Mouse (Mus musculus) T-helper 1 cell (primary cell): ENCODE measurements around the gene Phf10.
"Not testable (repeated sequence)": the region's sequence is repeated elsewhere in the genome, so short reads cannot be mapped to it uniquely, and the experiment has no call there.

Experiments
- in situ Hi-C: fragments of 300-600 bp; cut with MboI, MseI; formaldehyde crosslinking; loops from one replicate; pipeline ENCODE4 v1.15.1; 2025; ENCODE audit warnings: high pct_unique_total_duplicates

Gene Phf10

DNA sequence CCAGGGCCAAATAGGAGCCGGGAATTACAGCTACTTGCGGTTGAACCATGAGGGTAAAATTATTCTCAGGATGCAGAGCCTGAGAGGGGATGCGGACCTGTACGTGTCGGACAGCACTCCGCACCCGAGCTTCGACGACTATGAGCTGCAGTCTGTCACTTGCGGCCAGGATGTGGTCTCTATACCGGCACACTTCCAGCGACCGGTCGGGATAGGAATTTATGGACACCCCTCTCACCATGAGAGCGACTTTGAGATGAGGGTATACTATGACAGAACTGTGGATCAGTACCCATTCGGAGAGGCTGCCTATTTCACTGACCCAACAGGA is 17.4 kb downstream of the Phf10 start:
- in situ Hi-C loops: no loop called here

DNA sequence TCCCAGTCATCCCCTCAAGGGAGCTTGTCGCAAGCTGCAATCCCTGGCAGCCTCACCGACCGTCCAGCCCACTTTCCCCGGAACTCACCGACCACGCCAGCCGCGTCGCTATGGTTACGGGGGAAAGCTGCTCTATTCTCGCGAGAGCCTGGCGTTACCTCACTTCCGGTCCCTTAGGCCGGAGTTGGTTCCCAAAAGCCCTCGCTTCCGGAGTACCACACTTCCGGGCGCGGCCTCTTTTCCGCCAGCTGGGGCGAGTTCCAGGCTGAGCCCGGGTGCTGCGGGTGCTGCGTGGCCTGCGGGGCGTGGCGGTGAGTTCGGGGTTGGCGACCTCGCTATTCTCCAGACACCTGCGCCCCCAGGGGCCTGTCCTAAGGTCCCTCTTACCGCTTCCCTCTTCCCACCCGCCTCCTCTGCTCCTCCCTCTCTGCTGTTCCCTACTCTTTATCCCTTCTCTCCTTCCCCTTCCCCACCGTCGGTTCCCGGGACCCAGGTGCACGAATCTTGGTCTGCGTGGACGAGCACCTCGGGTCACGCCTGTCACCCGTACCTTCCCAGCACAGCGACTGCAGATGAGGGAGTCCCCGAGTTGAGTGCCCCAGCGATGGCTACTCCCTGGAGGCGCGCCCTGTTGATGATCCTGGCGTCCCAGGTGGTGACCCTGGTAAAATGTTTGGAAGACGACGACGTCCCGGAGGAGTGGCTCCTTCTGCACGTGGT is 17.9 kb downstream of the Phf10 start, which contains the start of the genes Wdr27 and 1600012H06Rik:
TSS of gene Wdr27 (minus strand) at position 150 of the 720 bp plus-strand sequence.
TSS of gene 1600012H06Rik (plus strand) at position 176 of the 720 bp plus-strand sequence.
- in situ Hi-C loops: no loop called here

DNA sequence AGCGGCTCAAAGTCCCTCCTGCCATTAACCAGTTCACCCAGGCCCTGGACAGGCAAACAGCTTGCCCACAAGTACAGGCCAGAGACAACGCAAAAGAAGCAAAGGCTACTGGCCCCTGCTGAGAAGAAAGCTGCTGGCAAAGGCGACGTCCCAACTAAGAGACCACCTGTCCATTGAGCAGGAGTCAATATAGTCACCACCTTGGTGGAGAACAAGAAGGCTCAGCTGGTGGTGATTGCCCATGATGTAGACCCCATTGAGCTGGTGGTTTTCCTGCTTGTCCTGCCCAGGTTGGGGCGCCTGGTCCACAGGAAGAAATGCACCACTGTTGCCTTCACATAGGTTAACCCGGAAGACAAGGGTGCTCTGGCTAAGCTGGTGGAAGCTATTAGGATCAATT is 18.9 kb downstream of the Phf10 start:
- in situ Hi-C loops: not testable (repeated sequence)

DNA sequence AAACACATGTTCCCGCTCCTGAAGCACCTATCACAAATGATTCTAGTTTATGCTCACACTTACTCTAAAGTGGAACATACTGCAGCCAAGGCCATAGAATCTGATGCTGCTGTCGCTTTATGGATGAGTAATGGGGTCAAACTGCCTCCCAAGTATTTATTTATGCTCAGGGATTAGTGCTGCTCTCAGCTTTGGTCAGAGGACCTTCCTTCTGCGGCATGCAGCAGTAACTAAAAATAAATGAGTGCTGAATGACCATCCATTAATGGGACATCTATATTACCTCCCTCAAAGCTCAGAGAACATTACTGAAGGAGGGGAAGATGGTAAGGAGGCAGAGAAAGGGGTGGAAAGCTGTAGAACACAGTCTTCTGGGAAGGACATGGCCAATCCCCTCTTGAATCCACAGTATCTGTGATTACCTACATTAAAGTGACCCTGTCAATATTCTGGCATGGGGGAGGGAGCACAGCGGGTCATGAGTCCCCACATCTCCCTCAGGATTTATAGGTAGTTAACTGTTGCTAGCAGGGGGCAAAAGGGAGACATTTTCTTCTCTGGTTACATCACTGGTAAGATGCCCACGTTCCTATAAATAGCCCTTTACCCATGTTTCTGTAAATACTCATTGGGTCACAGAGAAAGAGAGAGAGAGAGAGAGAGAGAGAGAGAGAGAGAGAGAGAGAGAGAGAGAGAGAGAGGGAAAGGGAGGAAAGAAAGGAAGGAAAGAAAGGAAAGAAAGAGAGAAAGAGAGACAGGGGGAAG is 25.1 kb downstream of the Phf10 start:
- in situ Hi-C loops: no loop called here

DNA sequence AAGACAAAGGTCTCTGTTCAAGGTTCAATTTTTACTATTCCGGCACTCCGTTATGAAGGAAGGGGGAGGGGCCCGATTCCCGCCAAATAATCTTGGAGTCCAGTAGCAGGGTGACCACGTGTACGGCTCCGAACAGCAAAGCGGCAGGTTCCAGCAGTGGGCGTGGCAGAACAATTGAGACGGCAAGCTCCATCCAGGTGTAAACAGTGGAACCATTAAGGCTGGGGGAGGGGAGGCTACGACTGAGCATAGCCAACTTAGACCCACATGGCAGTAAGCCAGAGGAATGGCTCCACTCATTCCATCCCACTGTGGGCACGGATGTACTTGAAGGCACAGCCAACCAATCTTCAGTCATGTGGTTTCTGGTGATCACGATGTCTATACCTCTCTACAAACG is 25.8 kb downstream of the Phf10 start:
- in situ Hi-C loops: not testable (repeated sequence)

DNA sequence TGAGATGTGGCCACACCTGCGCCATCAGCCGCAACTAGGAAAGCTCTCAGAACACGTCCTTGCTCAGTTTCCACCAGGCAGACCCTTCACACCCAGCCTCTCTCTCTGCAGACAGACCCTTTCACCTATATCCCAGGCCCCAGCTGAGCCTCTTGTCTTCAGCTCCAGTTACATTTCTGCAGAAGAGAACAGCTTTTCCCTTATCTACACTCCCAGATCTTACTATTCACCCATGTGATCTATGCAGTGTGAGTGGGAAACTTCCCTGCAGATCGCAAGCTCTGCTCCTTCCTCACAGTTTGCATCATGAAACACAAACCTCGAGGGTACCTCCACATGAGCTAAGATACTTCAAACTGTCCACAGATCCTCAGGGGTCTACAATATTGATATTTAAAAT is 29.6 kb downstream of the Phf10 start:
- in situ Hi-C loops: no loop called here

DNA sequence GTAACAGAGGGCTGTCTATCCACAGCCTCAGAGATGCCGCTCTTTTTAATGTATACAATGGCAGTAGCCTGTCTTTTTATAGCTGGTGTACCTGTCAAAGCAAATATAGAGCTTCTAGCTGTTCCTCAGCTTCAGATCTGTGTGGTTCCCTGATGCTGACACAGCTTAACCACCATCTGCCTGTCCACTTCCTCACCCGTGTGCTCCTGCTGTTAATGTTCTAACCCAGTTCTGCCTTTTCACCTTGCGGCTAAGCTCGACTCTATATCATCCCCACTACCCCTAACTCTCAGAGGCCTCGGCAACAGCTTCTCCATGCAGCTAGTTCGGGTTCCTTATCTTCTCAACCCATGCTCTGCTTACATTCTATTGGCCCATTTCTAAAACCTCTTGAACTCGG is 30.4 kb downstream of the Phf10 start:
- in situ Hi-C loops: no loop called here

DNA sequence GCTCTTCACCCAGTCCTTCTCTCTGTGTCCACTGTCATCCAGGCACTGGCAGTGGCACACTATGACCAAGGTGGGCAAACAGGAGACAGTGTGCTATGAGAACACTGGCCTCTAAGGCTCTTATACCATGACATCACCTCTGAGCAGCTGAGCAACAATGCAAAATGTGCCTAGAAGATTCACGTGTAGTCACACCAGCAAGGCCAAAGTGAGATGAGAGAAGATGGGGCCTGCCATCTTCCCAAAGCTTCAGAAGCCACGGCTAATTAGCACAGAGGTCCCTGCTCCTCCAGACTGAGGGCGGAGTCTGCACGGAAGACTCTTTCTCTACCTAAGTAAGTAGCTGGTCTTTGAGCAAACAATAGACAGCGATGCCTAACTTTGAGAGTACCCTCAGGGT is 32.4 kb downstream of the Phf10 start:
- in situ Hi-C loops: no loop called here

DNA sequence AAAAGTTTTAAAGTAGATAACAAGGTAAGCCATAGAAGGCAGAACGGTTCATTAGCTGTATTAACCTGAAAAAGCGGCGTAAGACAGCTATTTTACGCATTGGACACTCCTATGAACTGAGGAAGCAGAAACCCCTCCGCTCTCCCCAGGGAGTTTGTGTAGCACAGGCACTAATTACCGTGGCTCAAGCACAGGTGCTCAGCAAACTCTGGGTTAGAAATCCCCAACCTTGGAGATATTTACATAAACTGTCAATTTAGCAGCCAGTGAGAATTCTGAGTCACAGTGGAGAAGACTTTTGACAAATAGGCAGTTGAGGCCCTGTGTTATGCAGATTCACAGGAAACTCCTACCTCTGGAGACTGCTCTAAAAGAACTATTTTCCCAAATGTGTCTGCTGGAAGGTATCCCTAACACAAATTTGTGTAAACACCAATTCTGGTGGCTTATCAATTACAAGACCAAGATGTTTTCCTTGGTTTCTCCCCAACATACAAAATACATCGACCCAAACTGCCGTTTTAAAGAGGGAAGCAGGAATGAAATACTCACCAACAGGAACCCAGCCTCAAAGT is 33.3 kb downstream of the Phf10 start:
- in situ Hi-C loops: no loop called here

DNA sequence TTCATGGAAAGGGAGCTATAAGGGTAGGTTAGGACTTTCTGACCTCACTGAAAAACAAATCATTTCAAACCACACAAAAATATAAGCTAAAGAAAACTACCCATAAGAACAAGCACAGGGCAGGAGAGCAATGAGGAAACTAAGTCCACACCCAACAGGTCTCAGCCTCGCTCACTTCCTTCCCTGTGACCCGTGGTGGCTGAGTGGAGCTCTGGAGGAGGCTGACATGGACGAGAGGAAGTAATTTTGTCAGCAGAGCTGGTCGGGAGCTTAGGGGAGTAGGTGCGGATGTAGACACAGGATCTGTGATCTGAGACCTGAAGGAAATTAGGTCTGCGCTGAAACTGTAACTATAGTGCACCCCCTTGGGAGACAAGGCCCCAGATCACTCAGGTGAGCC is 39.5 kb downstream of the Phf10 start:
- in situ Hi-C loops: no loop called here

DNA sequence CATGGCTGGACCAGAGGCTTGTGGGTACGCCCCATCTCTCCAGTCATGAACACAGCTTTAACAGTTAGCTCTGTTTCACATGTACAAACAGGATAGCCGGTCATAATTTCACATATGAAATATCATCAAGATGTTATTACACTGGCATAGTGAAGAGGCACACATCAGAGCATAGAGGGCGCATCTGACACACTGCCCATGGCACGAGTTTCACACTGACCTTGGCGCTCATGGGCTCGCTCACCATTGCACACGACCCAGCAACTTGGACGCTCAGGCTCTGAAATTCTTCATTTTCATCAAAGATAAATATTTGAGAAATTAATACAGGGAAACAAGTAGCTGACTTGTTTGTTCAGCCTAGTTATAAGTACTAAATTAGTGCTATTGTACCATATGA is 43.2 kb downstream of the Phf10 start:
- in situ Hi-C loops: no loop called here

DNA sequence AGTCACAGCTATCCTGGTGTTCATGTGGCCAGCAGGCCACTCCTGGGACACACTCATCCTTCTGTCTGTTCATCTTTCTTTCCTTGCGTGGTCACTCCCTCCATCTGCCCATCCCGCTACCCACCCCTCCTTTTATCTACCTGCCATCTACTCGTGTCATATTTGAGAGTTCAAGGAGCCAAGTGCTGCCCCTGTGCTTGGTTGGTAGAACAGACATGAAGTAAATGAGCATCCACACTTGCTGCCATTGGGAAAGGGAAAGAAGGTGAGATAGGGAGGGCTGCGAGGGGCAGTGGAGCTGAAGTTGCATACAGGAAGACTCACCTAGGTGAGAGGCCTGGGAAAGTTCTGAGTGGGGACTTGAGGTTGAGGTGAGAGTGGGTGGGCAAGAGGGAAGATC is 46.7 kb downstream of the Phf10 start:
- in situ Hi-C loops: no loop called here

DNA sequence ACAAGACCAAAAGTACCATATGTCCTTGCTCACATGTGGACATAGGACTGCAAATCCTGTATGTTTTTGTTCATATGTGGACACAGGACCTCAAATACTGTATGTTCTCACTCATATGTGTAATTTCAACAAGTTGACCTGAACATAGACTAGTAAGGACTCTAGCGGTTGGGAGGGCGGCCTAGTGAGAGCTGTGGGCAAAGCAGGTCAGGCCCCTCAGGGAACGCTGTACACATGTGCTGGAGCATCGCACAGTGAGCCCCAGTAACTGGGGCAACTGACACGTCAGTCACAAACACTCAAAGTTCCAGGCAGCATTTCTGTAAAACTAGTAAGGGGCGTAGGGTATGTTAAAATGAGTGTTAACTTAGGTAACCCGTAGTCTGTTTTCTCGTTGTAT is 48.1 kb downstream of the Phf10 start:
- in situ Hi-C loops: no loop called here

DNA sequence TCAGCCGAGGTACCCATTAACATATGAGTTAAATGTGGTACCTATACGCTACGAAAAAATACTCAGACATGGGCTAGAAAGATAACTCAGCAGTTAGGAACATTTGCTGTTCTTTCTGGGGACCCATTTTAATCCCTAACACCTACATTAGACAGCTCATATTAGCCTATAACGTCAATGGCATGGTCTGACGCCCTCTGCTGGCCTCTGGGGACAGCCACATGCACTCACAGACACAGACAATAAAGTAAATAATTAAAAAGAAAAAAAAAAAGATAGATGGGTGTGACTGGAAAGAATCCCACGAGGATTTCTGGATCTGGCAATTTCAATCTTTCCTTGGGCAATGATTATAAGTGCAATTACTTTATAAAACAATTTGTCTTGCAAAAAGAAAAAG is 48.7 kb downstream of the Phf10 start:
- in situ Hi-C loops: no loop called here

DNA sequence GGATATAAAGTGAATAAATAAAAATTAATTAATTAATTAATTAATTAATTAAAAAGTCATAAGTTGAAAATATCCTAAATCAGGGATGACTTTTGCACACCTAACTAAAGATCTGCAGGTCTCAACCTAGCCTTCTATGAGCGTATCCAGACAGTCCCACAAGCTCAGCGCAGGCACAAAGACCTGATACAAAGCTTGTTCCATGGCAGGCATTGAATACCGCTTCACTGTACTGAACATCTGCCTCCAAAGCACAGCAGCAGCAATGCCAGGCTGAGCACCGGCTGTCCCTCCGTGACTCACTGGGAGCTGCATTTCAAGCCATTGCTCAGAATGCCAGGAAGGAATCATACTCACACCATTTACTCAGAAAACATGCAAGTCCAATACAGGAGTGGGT is 50.3 kb downstream of the Phf10 start:
- in situ Hi-C loops: no loop called here

DNA sequence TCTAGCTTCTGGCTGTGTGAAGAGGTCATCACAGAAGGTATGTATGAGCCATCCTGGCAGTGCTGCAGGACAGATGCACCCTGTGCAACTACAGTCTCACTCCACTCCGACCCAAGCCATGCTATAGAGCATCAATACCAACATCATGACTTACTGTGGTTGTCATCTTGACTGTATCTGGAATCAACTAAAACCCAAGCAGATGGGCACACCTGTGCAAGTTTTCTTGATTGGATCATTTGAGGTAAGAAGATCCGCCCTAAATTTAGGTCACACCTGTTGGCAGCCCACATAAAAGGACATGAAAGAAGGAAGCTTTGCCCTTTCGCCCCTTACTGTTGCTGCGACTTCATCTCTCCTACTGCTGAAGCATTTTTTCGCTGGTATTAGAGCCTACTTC is 51.7 kb downstream of the Phf10 start:
- in situ Hi-C loops: no loop called here

DNA sequence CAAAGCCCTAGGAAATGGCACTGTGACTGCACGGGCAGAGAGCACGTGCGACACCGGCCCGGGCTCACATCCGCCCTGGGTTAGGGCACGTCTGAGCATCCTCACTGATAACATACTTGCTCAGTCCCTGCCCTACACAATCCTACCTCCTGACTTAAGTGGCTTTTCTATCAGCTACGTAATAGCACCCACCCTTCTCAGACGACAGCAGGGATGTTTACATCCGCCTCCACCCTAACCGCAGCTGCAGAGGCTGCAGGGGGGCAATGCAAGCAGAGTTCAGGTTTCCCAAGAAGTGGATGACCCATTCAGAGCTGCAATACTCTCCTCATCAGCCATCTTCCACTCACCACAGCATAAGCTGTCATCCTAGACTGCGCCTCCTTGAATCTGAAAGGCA is 53.9 kb downstream of the Phf10 start:
- in situ Hi-C loops: no loop called here

DNA sequence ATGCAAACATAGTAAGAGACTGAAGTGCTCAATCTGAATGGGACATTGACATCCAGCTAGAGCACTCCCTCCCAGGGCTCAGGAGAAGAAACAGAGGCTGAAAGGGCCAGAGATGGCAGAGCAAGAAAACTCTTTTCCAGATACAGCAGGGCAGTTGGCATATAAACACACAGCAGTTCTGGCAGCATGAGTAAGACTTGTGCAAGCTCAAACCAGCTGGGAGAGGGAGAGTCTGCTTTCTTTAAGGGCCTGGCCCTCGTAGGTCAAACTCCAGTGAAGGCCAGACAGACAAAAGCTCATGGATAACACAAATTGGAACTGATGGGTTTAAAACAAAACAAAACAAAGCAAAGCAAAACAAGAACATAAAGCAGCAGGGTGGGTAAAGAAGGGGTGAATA is 54.5 kb downstream of the Phf10 start:
- in situ Hi-C loops: no loop called here

DNA sequence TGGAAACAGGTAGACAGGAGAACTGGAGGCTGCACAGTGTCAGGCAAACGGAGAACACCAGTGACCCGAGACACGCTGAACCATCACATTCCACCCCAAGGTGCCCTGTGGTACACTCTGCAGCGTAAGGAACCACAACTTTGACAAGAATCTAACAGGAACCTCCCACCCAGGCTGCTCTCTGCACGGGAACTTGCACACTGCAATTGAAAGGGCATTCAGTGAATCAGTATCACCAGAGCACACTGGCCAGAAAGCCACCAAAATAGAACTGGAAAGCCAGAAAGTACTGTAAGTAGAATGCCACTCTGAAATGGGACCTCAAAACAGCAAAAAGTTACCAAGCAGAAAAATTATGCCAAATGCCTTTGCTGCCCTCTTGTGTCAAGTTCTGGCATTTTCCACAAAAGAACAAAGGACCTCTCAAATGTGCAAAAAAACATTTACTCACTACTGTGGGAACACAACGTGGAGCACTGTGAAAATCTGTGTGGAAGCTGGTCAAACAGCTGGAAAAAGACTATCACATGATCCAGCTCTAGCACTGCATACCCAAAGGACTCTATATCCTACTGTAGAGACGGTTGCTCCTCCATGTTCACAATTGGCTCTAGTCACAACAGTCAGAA is 56.3 kb downstream of the Phf10 start:
- in situ Hi-C loops: loop anchor here (5.0 kb wide), 2 partner anchors 372 to 622 kb away; no protein-coding TSS in a partner anchor

DNA sequence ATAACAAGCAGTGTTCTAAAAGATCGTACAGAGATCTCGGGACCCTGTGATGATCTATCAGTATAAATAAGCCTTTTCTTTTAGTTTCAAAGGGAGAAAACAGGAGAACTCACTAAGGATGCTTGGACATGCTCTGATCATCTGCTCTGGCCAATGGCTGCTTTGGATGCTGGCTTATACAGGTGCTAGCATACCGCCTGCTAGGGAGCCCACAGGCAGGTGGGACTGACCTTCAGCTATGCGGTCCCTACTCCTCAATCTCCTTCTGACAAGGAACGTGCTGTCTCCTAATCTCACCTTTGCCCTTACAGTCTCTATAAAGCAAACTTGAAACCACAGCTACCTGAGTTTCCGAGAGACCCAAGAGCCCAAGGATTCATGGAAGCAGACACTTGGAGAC is 56.9 kb downstream of the Phf10 start:
- in situ Hi-C loops: loop anchor here (5.0 kb wide), 2 partner anchors 372 to 622 kb away; no protein-coding TSS in a partner anchor

DNA sequence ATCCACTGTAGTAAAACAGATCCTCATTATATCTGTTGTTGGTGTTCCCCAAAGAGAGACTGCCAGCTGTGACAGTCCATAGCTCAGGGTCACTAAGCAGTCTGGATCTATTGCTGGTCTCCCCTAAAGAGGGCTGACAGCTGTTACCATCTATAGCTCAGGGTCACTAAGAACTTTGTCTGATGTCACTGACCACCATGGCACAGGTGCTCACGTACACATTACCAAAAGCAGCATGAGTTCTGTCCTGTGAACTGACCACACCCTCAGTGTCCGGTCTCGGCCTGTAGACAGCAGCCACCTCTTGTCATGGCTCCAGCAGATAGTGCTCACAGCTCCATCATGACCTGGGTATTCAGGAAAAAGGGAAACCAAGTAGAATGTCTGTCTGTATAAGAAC is 57.9 kb downstream of the Phf10 start:
- in situ Hi-C loops: loop anchor here (5.0 kb wide), 2 partner anchors 371 to 621 kb away; no protein-coding TSS in a partner anchor

DNA sequence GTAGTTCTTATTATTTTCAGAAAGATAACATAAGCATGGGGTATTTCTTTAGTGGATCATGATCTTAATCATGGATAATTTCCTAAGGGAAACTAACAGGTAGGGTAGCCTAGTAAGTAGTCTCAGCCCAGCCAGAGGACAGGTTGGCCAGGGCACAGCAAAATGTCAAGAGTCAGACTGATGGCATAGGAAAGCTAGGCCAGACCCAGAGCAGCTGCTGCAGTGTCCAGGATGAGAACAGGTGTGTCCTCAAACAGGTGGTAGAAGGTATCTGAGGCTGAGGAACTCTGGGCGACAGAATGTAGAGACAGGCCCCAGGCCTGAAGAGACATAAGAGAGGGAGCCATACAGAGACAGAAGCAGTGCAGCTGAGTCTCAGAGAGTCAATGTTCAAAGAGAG is 62.1 kb downstream of the Phf10 start:
- in situ Hi-C loops: no loop called here
